Mouse (Mus musculus): ENCODE measurements at regions not wholly inside any gene's neighbourhood (a gene's known extent, or its start where the extent isn't known, plus 50 kb on each side); places are given as distances from the start of the nearest gene placed in this dataset.
A peak's percentile ranks its signal among the peaks of the same experiment; 100 is the strongest.

DNA sequence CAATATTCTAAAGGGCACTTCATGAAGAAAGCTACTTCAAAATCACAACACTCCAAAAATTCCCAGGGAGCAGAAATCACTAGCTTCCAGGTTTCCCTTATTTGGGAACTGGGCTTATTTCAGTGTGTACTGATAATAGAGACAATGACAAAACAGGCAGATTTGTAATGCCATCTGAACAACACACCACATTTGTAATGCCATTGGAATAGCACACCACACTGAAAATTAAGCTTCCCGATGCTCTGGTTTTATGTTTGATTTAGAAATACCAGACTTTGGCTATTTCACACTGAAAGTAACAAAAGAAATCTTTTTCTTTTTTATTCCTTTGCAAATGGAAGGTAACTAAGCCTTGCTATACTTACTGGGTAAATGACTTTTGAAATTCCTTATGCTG lies 343.5 kb upstream of the Cdh20 start:
- intact Hi-C loops (cut with DNase I): no loop called here
- no peak for DNase-seq (ENCODE audit: extremely low spot score in 1 of 2, low spot score in 2 of 2)

GRCm38 (mm10) chr1:104425307-104425706 lies 343.0 kb upstream of the Cdh20 start:
- DNase-seq (ENCODE audit: extremely low spot score in 1 of 2, low spot score in 2 of 2): no peak
- intact Hi-C loops (cut with DNase I): no loop called here

DNA sequence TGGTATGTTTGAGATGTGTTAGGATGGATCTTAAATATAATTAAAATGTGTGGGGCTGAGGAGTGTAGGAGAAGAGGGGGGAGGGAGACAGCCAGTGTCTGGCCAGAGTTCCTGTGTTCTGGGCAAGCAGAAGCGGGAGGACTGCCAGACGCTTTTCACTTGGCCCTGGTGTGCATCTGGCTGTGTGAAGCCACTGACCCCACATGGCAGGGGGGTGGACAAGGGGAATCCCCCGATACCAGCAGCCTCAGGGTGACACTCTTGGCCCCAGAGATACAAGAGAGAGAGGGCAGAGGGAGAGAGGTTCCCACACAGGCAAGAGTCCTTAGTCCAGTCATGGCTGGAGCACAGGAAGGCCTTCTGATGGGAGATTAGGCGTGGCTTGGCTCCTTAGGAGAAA lies 318.7 kb upstream of the Cdh20 start:
- intact Hi-C loops (cut with DNase I): no loop called here
- DNase-seq (ENCODE audit: extremely low spot score in 1 of 2, low spot score in 2 of 2): no peak

- no peak for DNase-seq (ENCODE audit: extremely low spot score in 1 of 2, low spot score in 2 of 2)
These were observed 299.8 kb upstream of the Cdh20 start for GRCm38 (mm10) chr1:104468571-104468970.

DNA sequence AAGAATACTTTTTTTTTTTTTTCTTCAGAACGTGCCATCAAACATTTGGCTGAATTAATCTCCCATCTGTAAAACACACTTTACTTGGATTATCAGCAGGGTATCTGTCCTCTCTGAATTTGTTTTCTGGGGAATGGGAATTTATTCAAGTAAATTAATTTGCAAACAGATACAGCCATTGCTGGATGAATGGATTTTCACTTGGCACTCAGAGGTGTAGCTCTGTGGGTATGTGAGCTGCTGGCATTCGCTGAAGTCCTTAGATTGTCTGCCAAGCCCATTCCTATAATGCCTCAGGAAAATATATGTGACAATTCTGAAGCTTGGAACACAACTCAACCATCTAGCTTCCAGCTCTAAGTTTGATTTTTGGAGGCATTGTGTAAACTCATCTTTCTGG lies 288.6 kb upstream of the Cdh20 start:
- intact Hi-C loops (cut with DNase I): no loop called here
- DNase-seq (ENCODE audit: extremely low spot score in 1 of 2, low spot score in 2 of 2): peak in 1 of 2 experiments; percentile 1

More at GRCm38 (mm10) chr1:104468571-104468970, 299.8 kb upstream of the Cdh20 start:
- intact Hi-C loops (cut with DNase I): no loop called here
